9 mouse cellular contexts compared by ENCODE assay signal in the genomic region with DNA sequence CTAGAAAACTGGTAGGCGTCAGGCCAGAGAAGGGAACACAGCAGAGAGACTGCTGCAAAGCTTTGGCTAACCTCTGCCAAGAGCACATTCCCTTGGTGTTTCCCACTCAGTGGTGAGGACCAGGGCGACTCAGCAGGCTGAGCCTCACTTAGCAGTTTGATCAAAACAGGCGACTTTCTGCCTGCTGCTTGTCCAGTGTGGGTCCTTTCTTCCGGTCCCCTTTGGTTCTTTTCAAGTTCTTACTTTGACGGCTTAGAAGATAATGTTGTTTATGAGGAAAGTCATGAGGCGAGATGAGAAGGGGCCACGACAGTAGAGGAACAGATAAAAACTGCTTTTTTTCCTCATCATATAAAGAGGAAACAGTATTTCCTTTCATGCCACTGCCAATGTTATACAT. TPM values are rescaled to one million over a fixed set of nuclear protein-coding genes. Genes with fewer than 3 reads are reported as not detected.
DNase-seq lines count a peak whose midpoint lies in the region; ATAC-seq and TF ChIP-seq lines count a peak whose summit lies in the region.
"Had no signal": no experiment of that assay in that cellular context is flagged by ENCODE, and none has a peak within 500 bp of the region (broad histone marks: within the 10 kb centered on the region; RNA-seq: fewer than 3 reads in every experiment).

No protein-coding gene starts in this region.

- no peak for TF ChIP-seq POLR2A in limb, embryonic 14.5 days (IDR thresholded peaks at IDR 0.05; ENCODE audit: borderline replicate concordance, extremely low read depth, insufficient read depth, insufficient read length)
- no peak for TF ChIP-seq POLR2A in bone marrow macrophage, adult 2 months (IDR thresholded peaks at IDR 0.05; ENCODE audit: borderline replicate concordance, low read depth, low read length)

- ATAC-seq in limb, embryonic 14.5 days (ENCODE audit: low FRiP score, low read depth), result no peak
- no peak for ATAC-seq in hindbrain, embryonic 11.5 days (ENCODE audit: low FRiP score)
- no peak for ATAC-seq in erythroblast, adult 5-6 weeks (replicated peaks; ENCODE audit: low FRiP score, poor library complexity, severe bottlenecking)

- no peak overlapping the region for H3K4me3 ChIP-seq in limb, embryonic 14.5 days (replicated peaks; ENCODE audit: low read length)
- H3K4me3 ChIP-seq in limb, embryonic 10.5 days, result no peak overlapping the region
- H3K4me3 ChIP-seq in bone marrow macrophage, adult 2 months (ENCODE audit: insufficient read depth, low read length), result peak overlapping the region; percentile 6
- H3K4me3 ChIP-seq in macrophage (ENCODE audit: inconsistent target), result no peak overlapping the region
- no peak overlapping the region for H3K4me3 ChIP-seq in hindbrain, embryonic 11.5 days (ENCODE audit: low read depth, low read length)
- H3K4me3 ChIP-seq: embryonic facial prominence, embryonic 13.5 days had no signal

- whole genome bisulfite sequencing in limb, embryonic 14.5 days, result 52% methylated on average over 7 of the region's 7 CpGs
- 67% methylated on average over 7 of the region's 7 CpGs for WGBS in limb, embryonic 10.5 days
- WGBS in macrophage (ENCODE audit: missing documents), result 14% methylated on average over 7 of the region's 7 CpGs
- WGBS in hindbrain, embryonic 11.5 days, result 79% methylated on average over 7 of the region's 7 CpGs

- H3K36me3 ChIP-seq in limb, embryonic 14.5 days (ENCODE audit: control insufficient read depth, insufficient read depth, low read length), result no peaks in the 10 kb centered on the region; the same call in 1 of the 2 replicates
- H3K36me3 ChIP-seq in limb, embryonic 10.5 days, result peaks cover under 1% of the 10 kb centered on the region; the same call in 1 of the 2 replicates
- no peaks in the 10 kb centered on the region for H3K36me3 ChIP-seq in macrophage (ENCODE audit: inconsistent target)
- H3K36me3 ChIP-seq in hindbrain, embryonic 11.5 days (ENCODE audit: control insufficient read depth, insufficient read depth, low read length), result no peaks in the 10 kb centered on the region

- H3K27ac ChIP-seq in limb, embryonic 14.5 days (replicated peaks; ENCODE audit: low read depth, low read length), result no peak overlapping the region
- no peak overlapping the region for H3K27ac ChIP-seq in limb, embryonic 10.5 days
- peak overlapping the region; percentile 32 for H3K27ac ChIP-seq in bone marrow macrophage, adult 2 months (ENCODE audit: insufficient read depth, low read depth, low read length)
- H3K27ac ChIP-seq in macrophage, result peak overlapping the region; percentile 55
- H3K27ac ChIP-seq in hindbrain, embryonic 11.5 days (ENCODE audit: low read depth, low read length), result no peak overlapping the region
- H3K27ac ChIP-seq: embryonic facial prominence, embryonic 13.5 days had no signal

- no peak for TF ChIP-seq CTCF in bone marrow macrophage, adult 2 months (IDR thresholded peaks at IDR 0.05; ENCODE audit: low read depth, low read length)

- H3K79me2 ChIP-seq in macrophage (ENCODE audit: inconsistent target), result no peaks in the 10 kb centered on the region

- no peak overlapping the region for H3K9ac ChIP-seq in limb, embryonic 14.5 days (ENCODE audit: low read depth, low read length, severe bottlenecking)
- no peak overlapping the region for H3K9ac ChIP-seq in hindbrain, embryonic 11.5 days (ENCODE audit: low read depth, low read length)
- H3K9ac ChIP-seq: embryonic facial prominence, embryonic 13.5 days had no signal

- H3K4me1 ChIP-seq in limb, embryonic 14.5 days (ENCODE audit: control insufficient read depth, insufficient read depth, low read length), result peaks cover 4% of the 10 kb centered on the region; the same call in 1 of the 2 replicates
- peaks cover 19% of the 10 kb centered on the region for H3K4me1 ChIP-seq in limb, embryonic 10.5 days
- H3K4me1 ChIP-seq in bone marrow macrophage, adult 2 months (ENCODE audit: control insufficient read depth, insufficient read depth, low read length), result peaks cover 17% of the 10 kb centered on the region
- H3K4me1 ChIP-seq in hindbrain, embryonic 11.5 days (replicated peaks; ENCODE audit: control insufficient read depth, insufficient read depth, low read length), result no peaks in the 10 kb centered on the region

- intact Hi-C loops in heart, postnatal 25 days (cut with DNase I), result no loop called here

- DNase-seq in limb, embryonic 14.5 days (ENCODE audit: low spot score), result peak; percentile 47
- no peak for DNase-seq in limb, embryonic 10.5 days (ENCODE audit: low spot score)
- peak; percentile 22 for DNase-seq in heart, postnatal 25 days (ENCODE audit: low spot score)
- no peak for DNase-seq in hindbrain, embryonic 11.5 days (ENCODE audit: low spot score)
- DNase-seq in cerebellum, postnatal 4 days (ENCODE audit: low spot score in 2 of 2), result no peak

- no peaks in the 10 kb centered on the region for H3K27me3 ChIP-seq in limb, embryonic 14.5 days (ENCODE audit: control insufficient read depth, insufficient read depth, low read length)
- no peaks in the 10 kb centered on the region for H3K27me3 ChIP-seq in limb, embryonic 10.5 days (ENCODE audit: low read depth, poor library complexity, severe bottlenecking)
- H3K27me3 ChIP-seq in hindbrain, embryonic 11.5 days (ENCODE audit: control insufficient read depth, insufficient read depth, low read length), result no peaks in the 10 kb centered on the region
- H3K27me3 ChIP-seq: embryonic facial prominence, embryonic 13.5 days had no signal

- H3K9me3 ChIP-seq in limb, embryonic 14.5 days (ENCODE audit: control insufficient read depth, low read length), result no peaks in the 10 kb centered on the region
- H3K9me3 ChIP-seq in limb, embryonic 10.5 days (replicated peaks), result no peaks in the 10 kb centered on the region
- H3K9me3 ChIP-seq in hindbrain, embryonic 11.5 days (ENCODE audit: control insufficient read depth, low read length), result no peaks in the 10 kb centered on the region
- H3K9me3 ChIP-seq: embryonic facial prominence, embryonic 13.5 days had no signal

- no peak overlapping the region for H3K4me2 ChIP-seq in limb, embryonic 14.5 days (replicated peaks; ENCODE audit: low read depth, low read length, severe bottlenecking)
- H3K4me2 ChIP-seq in hindbrain, embryonic 11.5 days (replicated peaks; ENCODE audit: low read depth, low read length), result no peak overlapping the region
- H3K4me2 ChIP-seq: embryonic facial prominence, embryonic 13.5 days had no signal

RNA-seq across cellular contexts. Expression of a gene that starts 49.2 kb away (rescaled TPM):
- polyA plus RNA-seq in limb, embryonic 14.5 days (2012; rRNA removed), result 49.8 and 55.6 TPM in 2 replicates
- 140 and 142 TPM in 2 replicates for polyA plus RNA-seq in limb, embryonic 14.5 days (2014; fragmentation: Nextera tagmentation; extraction: Ambion mirVana)
- 170 and 179 TPM in 2 replicates for polyA plus RNA-seq in limb, embryonic 10.5 days (2016; fragmentation: Nextera tagmentation; extraction: Ambion mirVana)
- 24.2 and 26.6 TPM in 2 replicates for polyA plus RNA-seq in bone marrow macrophage, adult 2 months (2012; ENCODE audit: insufficient read depth, insufficient read length, missing spikeins)
- 100 to 1,000 TPM; 236 to 274 TPM for total RNA-seq in heart, postnatal 25 days (2021)
- 100 to 1,000 TPM in 2 of 26 experiments, 10 to 100 TPM in 24; 19.1 to 109 (median 62.2) TPM for total RNA-seq in macrophage (2018; cell fraction: chromatin; rRNA removed)
- 10 to 100 TPM; 22.0 to 31.7 (median 26.5) TPM for total RNA-seq in macrophage (2018; cell fraction: cytosol; rRNA removed)
- 10 to 100 TPM; 20.2 to 73.5 (median 35.6) TPM for total RNA-seq in macrophage (2018; cell fraction: nucleus; rRNA removed)
- 23.1 to 54.9 TPM (median 40.6 TPM) in 3 replicates for polyA plus RNA-seq in macrophage (2018)
- polyA plus RNA-seq in hindbrain, embryonic 11.5 days (2014; fragmentation: Nextera tagmentation; extraction: Ambion mirVana), result 107 and 108 TPM in 2 replicates
- total RNA-seq in erythroblast, adult 5-6 weeks (2015; ENCODE audit: low replicate concordance), result 34.5 and 52.8 TPM in 2 replicates
- total RNA-seq in erythroblast, adult 5-6 weeks (2017; ENCODE audit: low replicate concordance), result 38.6 and 61.8 TPM in 2 replicates

RNA-seq across cellular contexts. Expression of a gene that starts 49.3 kb away (rescaled TPM):
- 73.9 and 76.4 TPM in 2 replicates for polyA plus RNA-seq in limb, embryonic 14.5 days (2012; rRNA removed)
- polyA plus RNA-seq in limb, embryonic 14.5 days (2014; fragmentation: Nextera tagmentation; extraction: Ambion mirVana), result 77.7 and 86.6 TPM in 2 replicates
- 70.6 and 78.4 TPM in 2 replicates for polyA plus RNA-seq in limb, embryonic 10.5 days (2016; fragmentation: Nextera tagmentation; extraction: Ambion mirVana)
- 37.8 and 38.3 TPM in 2 replicates for polyA plus RNA-seq in bone marrow macrophage, adult 2 months (2012; ENCODE audit: insufficient read depth, insufficient read length, missing spikeins)
- 10 to 100 TPM; 62.9 to 72.4 TPM for total RNA-seq in heart, postnatal 25 days (2021)
- total RNA-seq in macrophage (2018; cell fraction: chromatin; rRNA removed), result 10 to 100 TPM; 21.9 to 59.5 (median 44.3) TPM
- total RNA-seq in macrophage (2018; cell fraction: cytosol; rRNA removed), result 10 to 100 TPM; 53.2 to 80.7 (median 62.1) TPM
- 10 to 100 TPM; 32.1 to 76.3 (median 47.7) TPM for total RNA-seq in macrophage (2018; cell fraction: nucleus; rRNA removed)
- polyA plus RNA-seq in macrophage (2018), result 51.8 to 77.5 TPM (median 68.5 TPM) in 3 replicates
- polyA plus RNA-seq in hindbrain, embryonic 11.5 days (2014; fragmentation: Nextera tagmentation; extraction: Ambion mirVana), result 135 and 138 TPM in 2 replicates
- 35.9 and 62.6 TPM in 2 replicates for total RNA-seq in erythroblast, adult 5-6 weeks (2015; ENCODE audit: low replicate concordance)
- 14.1 and 34.0 TPM in 2 replicates for total RNA-seq in erythroblast, adult 5-6 weeks (2017; ENCODE audit: low replicate concordance)

Comparison
In these comparisons a context has a peak if more than half of its experiments do, and no peak if none do; other contexts are left out.
1. DNase-seq: peak in limb, embryonic 14.5 days (single experiment) and heart, postnatal 25 days (single experiment); none in limb, embryonic 10.5 days (single experiment), hindbrain, embryonic 11.5 days (single experiment) and cerebellum, postnatal 4 days (0 of 2).
2. H3K27ac ChIP-seq: peak in bone marrow macrophage, adult 2 months (single experiment) and macrophage (single experiment); none in limb, embryonic 14.5 days (single experiment), limb, embryonic 10.5 days (single experiment) and hindbrain, embryonic 11.5 days (single experiment).